Mouse (Mus musculus) MEL (cell line): ENCODE data around the gene Ip6k3. TPM values are rescaled to one million over a fixed set of nuclear protein-coding genes. Genes with fewer than 3 reads are reported as not detected.

Experiments used
- DNase-seq: peaks from one replicate; pipeline ENCODE4 v3.0.0; 2011; ENCODE audit warnings: low read depth, low spot score
- H3K27ac ChIP-seq: 2 replicates; pipeline ENCODE4 v1.5.1; 2012; ENCODE audit warnings: low read depth, mild to moderate bottlenecking, control low read depth, low read length, moderate library complexity; ENCODE audit not compliant: control insufficient read depth
- H3K27me3 ChIP-seq, 2 experiments: fragments of 150-350 bp in 1 of 2; sonication (generic) in 1 of 2; 2 replicates each; pipeline ENCODE4 v1.6.1; 2012; ENCODE audit warnings: low read length in 2 of 2, mild to moderate bottlenecking in 2 of 2, improper control_type of control experiment in 1 of 2, moderate library complexity in 1 of 2; ENCODE audit not compliant: insufficient read depth in 2 of 2, control insufficient read depth in 1 of 2
- H3K36me3 ChIP-seq, 2 experiments: 2 replicates each; pipeline ENCODE4 v1.6.1; 2012 to 2014; ENCODE audit warnings: low read length in 2 of 2, improper control_type of control experiment in 1 of 2, inconsistent platforms in 1 of 2, mild to moderate bottlenecking in 1 of 2; ENCODE audit not compliant: insufficient read depth in 2 of 2, control insufficient read depth in 1 of 2
- H3K4me1 ChIP-seq, 2 experiments: fragments of 150-350 bp in 1 of 2; sonication (generic) in 1 of 2; 2 replicates each; pipeline ENCODE4 v1.6.1; 2012; ENCODE audit warnings: low read length in 2 of 2, improper control_type of control experiment in 1 of 2, mild to moderate bottlenecking in 1 of 2; ENCODE audit not compliant: insufficient read depth in 2 of 2, control insufficient read depth in 1 of 2
- H3K4me3 ChIP-seq, 2 experiments: fragments of 150-350 bp in 1 of 2; sonication (generic) in 1 of 2; 2 replicates each; pipeline ENCODE4 v1.5.1; 2012; ENCODE audit warnings: low read depth in 2 of 2, low read length in 2 of 2, mild to moderate bottlenecking in 2 of 2, moderate library complexity in 2 of 2, control low read depth in 1 of 2, improper control_type of control experiment in 1 of 2; ENCODE audit not compliant: control insufficient read depth in 1 of 2, insufficient read depth in 1 of 2
- H3K79me2 ChIP-seq: 2 replicates; pipeline ENCODE4 v1.6.1; 2012; ENCODE audit warnings: mild to moderate bottlenecking, low read length, moderate library complexity; ENCODE audit not compliant: control insufficient read depth, poor library complexity, insufficient read depth
- H3K9ac ChIP-seq: 2 replicates; pipeline ENCODE4 v1.6.1; 2012; ENCODE audit warnings: low read depth, mild to moderate bottlenecking, control low read depth, low read length, moderate library complexity; ENCODE audit not compliant: control insufficient read depth, poor library complexity, severe bottlenecking
- H3K9me3 ChIP-seq: fragments of 150-350 bp; sonication (generic); replicated peaks from 2 replicates; pipeline ENCODE4 v1.6.1; 2012; ENCODE audit warnings: mild to moderate bottlenecking, low read length, improper control_type of control experiment, moderate library complexity; ENCODE audit not compliant: insufficient read depth
- CTCF ChIP-seq, 3 experiments: IDR thresholded peaks in 2 of 3; conservative IDR thresholded peaks in 1 of 3; 2 replicates each; pipeline ENCODE4 v1.5.1; 2011 to 2012; ENCODE audit warnings: low read length in 3 of 3, low read depth in 2 of 3, mild to moderate bottlenecking in 2 of 3, improper control_type of control experiment in 1 of 3, inconsistent platforms in 1 of 3, mixed read lengths in 1 of 3, moderate library complexity in 1 of 3; ENCODE audit not compliant: control insufficient read depth in 1 of 3, insufficient read depth in 1 of 3, poor library complexity in 1 of 3, severe bottlenecking in 1 of 3
- MAX ChIP-seq: IDR thresholded peaks from 2 replicates; pipeline ENCODE4 v1.6.1; 2011; ENCODE audit warnings: low read length, improper control_type of control experiment
- polyA plus RNA-seq, 2 experiments: library from polyadenylated mRNA; stranded (reverse) in 1 of 2; unstranded in 1 of 2; fragments of >175 nt in 1 of 2; fragments of >200 nt in 1 of 2; gene quantifications; 2 replicates each; pipeline versions ENCODE4 v1.2.1 to v1.2.4; 2012; ENCODE audit warnings: low replicate concordance in 2 of 2, low read depth in 1 of 2; ENCODE audit not compliant: insufficient read length in 2 of 2, insufficient read depth in 1 of 2, missing spikeins in 1 of 2
- total RNA-seq: library from RNA; depleted of rRNA; stranded (reverse); fragments of 300-350 nt; gene quantifications from 2 replicates; pipeline ENCODE4 v1.2.3, GENCODE M21; 2012; rRNA removed

Gene Ip6k3
- total and polyA plus RNA-seq, 3 experiments: not detected

DNA sequence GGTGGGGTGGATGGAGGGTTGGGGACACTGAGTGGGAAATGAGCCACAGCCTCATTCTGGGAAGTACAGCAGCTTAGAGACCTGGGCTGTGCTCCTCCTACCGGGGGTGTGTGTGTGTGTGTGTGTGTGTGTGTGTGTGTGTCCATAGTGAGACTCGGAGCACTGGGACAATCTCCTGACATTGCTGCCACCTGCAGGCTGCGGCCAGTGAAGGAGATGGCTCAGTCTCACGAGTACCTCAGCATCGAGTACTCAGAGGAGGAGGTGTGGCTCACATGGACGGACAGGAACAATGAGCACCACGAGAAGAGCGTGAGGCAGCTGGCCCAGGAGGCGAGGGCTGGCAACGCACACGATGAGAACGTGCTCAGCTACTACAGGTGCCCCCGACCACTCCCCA, 71.9 kb downstream of the Ip6k3 start:
- Histone ChIP-seq H3K36me3 (no peaks in the 10 kb centered on the region), H3K27ac (no peak overlapping the region)
- 0 out of 6 replicates have a peak, but pooled peaks of 1 of the 3 experiments have one; percentile 18 for TF ChIP-seq CTCF (IDR thresholded peaks at IDR 0.05 in 2 of 3, conservative IDR thresholded peaks at IDR 0.05 in 1 of 3; ENCODE audit: control insufficient read depth in 1 of 3, insufficient read depth in 1 of 3, low read depth in 2 of 3, low read length in 3 of 3, poor library complexity in 1 of 3, severe bottlenecking in 1 of 3)
- TF ChIP-seq MAX: no peak
- TF ChIP-seq, all 39 proteins: peak for 1
- Histone ChIP-seq H3K79me2 (no peaks in the 10 kb centered on the region), H3K9me3 (no peaks in the 10 kb centered on the region), H3K4me1 (no peaks in the 10 kb centered on the region), H3K9ac (no peak overlapping the region), H3K27me3 (no peaks in the 10 kb centered on the region), H3K4me3 (no peak overlapping the region)
- no peak for DNase-seq

Other genes starting within 250 kb of the Ip6k3 start
- gene Phf1, start 234.7 kb downstream of the Ip6k3 start, total RNA-seq: 2.9 and 3.0 TPM in 2 replicates
- 1 to 10 TPM in 1 of 2 experiments, not detected in 1; 9.5 TPM for gene Phf1, start 234.7 kb downstream of the Ip6k3 start, polyA plus RNA-seq
- 54.2 and 66.8 TPM in 2 replicates for gene Cuta, start 228.2 kb downstream of the Ip6k3 start, total RNA-seq
- gene Cuta, start 228.2 kb downstream of the Ip6k3 start, polyA plus RNA-seq: 100 to 1,000 TPM in 1 of 2 experiments, not detected in 1; 220 TPM
- gene Syngap1, start 226.5 kb downstream of the Ip6k3 start, total RNA-seq: 2.7 TPM in 2 replicates
- 10 to 100 TPM in 1 of 2 experiments, not detected in 1; 24.6 TPM for gene Syngap1, start 226.5 kb downstream of the Ip6k3 start, polyA plus RNA-seq
- gene Zbtb9, start 194.6 kb downstream of the Ip6k3 start, total RNA-seq: 10.9 and 13.4 TPM in 2 replicates
- 10 to 100 TPM in 1 of 2 experiments, not detected in 1; 10.7 TPM for gene Zbtb9, start 194.6 kb downstream of the Ip6k3 start, polyA plus RNA-seq
- gene Bak1, start 138.8 kb downstream of the Ip6k3 start, total RNA-seq: 66.8 and 75.4 TPM in 2 replicates
- 100 to 1,000 TPM in 1 of 2 experiments, not detected in 1; 150 TPM for gene Bak1, start 138.8 kb downstream of the Ip6k3 start, polyA plus RNA-seq
- gene Itpr3, start 110.5 kb downstream of the Ip6k3 start, total RNA-seq: 7.3 and 9.7 TPM in 2 replicates
- gene Itpr3, start 110.5 kb downstream of the Ip6k3 start, polyA plus RNA-seq: 10 to 100 TPM in 1 of 2 experiments, not detected in 1; 11.4 TPM
- gene Uqcc2, start 33.9 kb downstream of the Ip6k3 start, total RNA-seq: 270 and 329 TPM in 2 replicates
- gene Uqcc2, start 33.9 kb downstream of the Ip6k3 start, polyA plus RNA-seq: 100 to 1,000 TPM in 1 of 2 experiments, not detected in 1; 176 TPM
- 35.5 and 46.8 TPM in 2 replicates for gene Lemd2, start 36.7 kb upstream of the Ip6k3 start, total RNA-seq
- 10 to 100 TPM in 1 of 2 experiments, not detected in 1; 59.7 TPM for gene Lemd2, start 36.7 kb upstream of the Ip6k3 start, polyA plus RNA-seq